Mouse (Mus musculus) urinary bladder, postnatal 14 days (tissue): Measurements from ENCODE around the gene Mb.
A peak's percentile ranks its signal among the peaks of the same experiment; 100 is the strongest.
"Not testable (repeated sequence)": the region's sequence is repeated elsewhere in the genome, so short reads cannot be mapped to it uniquely, and the experiment has no call there.

Experiments used
- DNase-seq: peaks from one replicate; pipeline ENCODE4 v3.0.0; 2021; ENCODE audit warnings: low spot score

Mb gene

GRCm38 (mm10) chr15:77065259-77065852 is 14.9 kb upstream of the Mb start:
- no peak for DNase-seq

- no peak for DNase-seq
These were observed 12.3 kb upstream of the Mb start for GRCm38 (mm10) chr15:77062746-77063145.

GRCm38 (mm10) chr15:77059416-77059815 is 8.9 kb upstream of the Mb start:
- not testable (repeated sequence) for DNase-seq

- no peak for DNase-seq
These were observed 8.1 kb upstream of the Mb start for GRCm38 (mm10) chr15:77058566-77058965.

GRCm38 (mm10) chr15:77056791-77057051 is 6.3 kb upstream of the Mb start:
- no peak for DNase-seq

- DNase-seq, result peak; percentile 57
These were observed 5.7 kb upstream of the Mb start for GRCm38 (mm10) chr15:77056001-77056790.

GRCm38 (mm10) chr15:77054611-77055175 is 4.2 kb upstream of the Mb start:
- no peak for DNase-seq

GRCm38 (mm10) chr15:77053021-77053420 is 2.6 kb upstream of the Mb start:
- no peak for DNase-seq

GRCm38 (mm10) chr15:77052176-77052575 is 1.7 kb upstream of the Mb start:
- no peak for DNase-seq

- no peak for DNase-seq
These were observed 4.9 kb downstream of the Mb start for GRCm38 (mm10) chr15:77045609-77046008.

- no peak for DNase-seq
These were observed 5.7 kb downstream of the Mb start, which contains the start of gene Apol6 for GRCm38 (mm10) chr15:77044597-77045320. TSS of gene Apol6 (plus strand) at chr15:77044729.

- DNase-seq, result no peak
These were observed 9.7 kb downstream of the Mb start for GRCm38 (mm10) chr15:77040784-77041183.

GRCm38 (mm10) chr15:77039211-77039700 is 11.2 kb downstream of the Mb start:
- DNase-seq, result no peak

GRCm38 (mm10) chr15:77037278-77038161 is 12.9 kb downstream of the Mb start:
- peak; percentile 66 for DNase-seq

GRCm38 (mm10) chr15:77036989-77037277 is 13.5 kb downstream of the Mb start:
- no peak for DNase-seq

GRCm38 (mm10) chr15:77036320-77036988 is 14.0 kb downstream of the Mb start:
- DNase-seq, result peak; percentile 81

GRCm38 (mm10) chr15:77035643-77036042 is 14.8 kb downstream of the Mb start:
- no peak for DNase-seq

GRCm38 (mm10) chr15:77034526-77034925 is 15.9 kb downstream of the Mb start:
- DNase-seq, result no peak

- DNase-seq, result no peak
These were observed 19.2 kb downstream of the Mb start for GRCm38 (mm10) chr15:77031271-77031670.

- peak; percentile 54 for DNase-seq
These were observed 21.0 kb downstream of the Mb start for GRCm38 (mm10) chr15:77029331-77029991.

GRCm38 (mm10) chr15:77027675-77028074 is 22.8 kb downstream of the Mb start:
- DNase-seq, result no peak
